Mouse (Mus musculus) embryo, embryonic 9.5 days (tissue): ENCODE measurements around the gene Wrnip1.
"Not testable (repeated sequence)": the region's sequence is repeated elsewhere in the genome, so short reads cannot be mapped to it uniquely, and the experiment has no call there.

Source experiments
- DNase-seq: peaks from one replicate; pipeline ENCODE4 v3.0.0-alpha.2; 2017; ENCODE audit errors: extremely low spot score

The Wrnip1 gene

DNA sequence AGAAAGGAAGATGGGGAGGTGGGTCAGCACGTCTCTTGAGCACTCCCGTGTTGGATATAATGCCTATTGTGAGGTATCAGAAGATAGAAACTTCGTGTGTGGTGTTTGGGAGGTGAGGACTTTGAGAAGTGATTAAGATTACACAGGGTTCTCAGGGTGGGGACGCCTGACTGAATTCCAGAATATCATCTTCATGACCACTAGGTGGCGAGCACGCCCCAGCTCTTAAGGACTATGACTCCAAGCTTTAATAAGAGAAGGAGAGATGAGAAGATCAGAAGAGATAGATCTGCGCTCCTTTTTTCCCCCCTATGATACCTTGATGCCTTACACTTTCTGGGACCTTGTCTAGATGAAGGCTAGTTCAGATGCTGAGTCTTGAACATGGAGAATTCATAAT, 50.1 kb downstream of the Wrnip1 start:
- peak; percentile 24 for DNase-seq

DNA sequence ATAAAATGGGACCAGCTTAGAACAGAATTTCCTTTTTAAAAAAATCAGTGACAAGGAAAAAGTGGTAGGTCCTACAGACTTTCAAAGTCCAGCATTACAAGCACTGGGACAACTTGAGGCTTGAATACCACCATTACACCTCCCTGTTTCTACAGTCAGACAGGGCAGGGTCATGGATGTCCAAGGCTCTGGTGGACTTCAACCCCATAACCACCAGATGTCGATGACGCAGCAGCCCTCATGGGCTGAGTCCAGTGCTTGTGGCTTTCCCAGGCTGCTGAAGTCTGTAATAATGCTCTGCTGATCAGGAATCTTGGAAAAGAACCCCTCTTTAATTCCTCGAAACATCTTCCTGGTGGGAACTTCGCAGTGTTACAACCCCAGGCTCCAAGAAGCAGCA, 50.7 kb downstream of the Wrnip1 start:
- no peak for DNase-seq

DNA sequence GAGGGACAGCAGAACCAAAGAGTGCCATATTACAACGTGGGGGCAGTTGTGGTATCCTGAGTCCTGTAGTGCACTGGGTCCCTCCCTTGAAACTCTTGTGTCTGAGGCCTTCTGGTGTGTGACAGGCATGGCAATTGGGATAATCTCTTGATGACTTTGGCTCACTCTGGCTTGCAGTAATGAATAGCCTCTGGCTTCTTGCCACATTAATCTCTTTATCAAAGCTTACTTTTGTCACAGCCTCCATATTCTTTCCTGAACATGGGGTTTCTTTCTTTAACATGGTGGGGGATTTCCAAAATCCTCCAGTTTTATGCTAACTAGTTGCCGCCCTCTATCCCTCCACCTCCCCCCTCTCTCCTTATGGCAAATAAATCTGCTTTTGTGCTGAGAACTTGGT, 51.2 kb downstream of the Wrnip1 start:
- DNase-seq = no peak

GRCm38 (mm10) chr13:32860821-32861220, 59.0 kb downstream of the Wrnip1 start:
- DNase-seq = no peak

- no peak for DNase-seq
Observed at GRCm38 (mm10) chr13:32863456-32863855, 61.6 kb downstream of the Wrnip1 start.

DNA sequence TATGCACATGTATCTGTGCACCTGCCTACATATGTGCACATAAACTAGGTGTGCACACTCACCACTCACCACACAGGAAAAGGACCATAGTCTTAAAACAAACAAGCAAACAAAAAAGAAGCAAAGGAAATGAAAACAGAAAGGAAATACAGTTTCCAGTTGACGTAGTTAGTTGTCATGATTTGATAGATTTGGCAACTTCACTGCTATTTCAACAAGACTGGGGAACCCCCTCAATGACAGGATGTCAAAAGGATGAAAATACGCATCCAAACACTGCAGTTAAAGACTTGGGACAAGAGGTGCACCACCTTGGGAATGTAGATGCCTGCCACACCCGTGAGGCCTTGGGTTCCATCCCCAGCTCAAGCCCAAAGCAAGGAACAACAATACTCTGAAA, 62.7 kb downstream of the Wrnip1 start:
- not testable (repeated sequence) for DNase-seq

- DNase-seq = no peak
Observed at GRCm38 (mm10) chr13:32865591-32865990, 63.8 kb downstream of the Wrnip1 start.

DNA sequence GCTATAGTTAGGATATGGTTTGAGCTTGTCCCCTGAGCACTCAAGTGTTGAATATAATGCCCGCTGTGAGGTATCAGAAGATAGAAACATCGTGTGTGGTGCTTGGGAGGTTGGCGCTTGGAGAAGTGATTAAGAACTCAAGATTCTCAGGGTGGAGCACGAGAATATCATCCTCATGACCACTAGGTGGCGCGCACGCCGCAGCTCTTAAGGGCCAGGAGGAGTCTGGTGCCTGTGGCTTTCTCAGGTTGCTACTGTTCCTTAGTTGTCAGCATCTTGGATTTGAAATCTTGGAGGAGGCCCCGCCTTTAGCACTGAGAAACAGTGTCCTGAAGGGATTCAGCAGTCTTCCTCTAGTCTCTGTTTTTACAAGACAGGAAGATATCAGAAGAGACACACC, 64.6 kb downstream of the Wrnip1 start:
- DNase-seq = peak; percentile 54

DNA sequence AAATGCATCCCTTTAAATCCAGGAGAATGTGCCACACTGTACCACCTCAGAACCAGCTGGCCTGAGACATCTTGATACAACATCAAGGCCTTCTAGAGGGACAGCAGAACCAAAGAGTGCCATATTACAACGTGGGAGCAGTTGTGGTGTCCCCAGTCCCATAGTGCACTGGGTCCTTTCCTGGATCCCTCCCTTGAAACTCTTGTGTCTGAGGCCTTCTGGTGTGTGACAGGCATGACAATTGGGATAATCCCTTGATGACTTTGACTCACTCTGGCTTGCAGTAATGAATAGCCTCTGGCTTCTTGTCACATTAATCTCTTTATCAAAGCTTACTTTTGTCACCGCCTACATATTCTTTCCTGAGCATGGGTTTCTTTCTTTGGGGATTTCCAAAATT, 65.2 kb downstream of the Wrnip1 start:
- DNase-seq = no peak

- DNase-seq = not testable (repeated sequence)
Observed at GRCm38 (mm10) chr13:32868233-32868632, 66.4 kb downstream of the Wrnip1 start.

- DNase-seq = no peak
Observed at GRCm38 (mm10) chr13:32868843-32869242, 67.0 kb downstream of the Wrnip1 start.
